Mouse (Mus musculus) v-Abl transformed pro-B cells (cell line): ENCODE measurements around the gene Olfr1406.

Experiments used
- in situ Hi-C, 2 experiments: fragments of 400-800 bp; cut with MboI; formaldehyde crosslinking; loops; one replicate each; pipeline ENCODE4 v1.15.1; 2025; ENCODE audit not compliant: unreplicated experiment in 2 of 2

Gene Olfr1406

GRCm38 (mm10) chr1:173190540-173190939, at the start of gene Olfr1406:
Gene Olfr1406, minus strand, starts transcription at chr1:173190640.
- in situ Hi-C loops = no loop called here

GRCm38 (mm10) chr1:173237004-173237403, 46.6 kb upstream of the Olfr1406 start:
- in situ Hi-C loops = loop anchor here (5.0 kb wide), 1 partner anchor 1115 kb away; no protein-coding TSS in a partner anchor

GRCm38 (mm10) chr1:173227081-173227480, 36.6 kb upstream of the Olfr1406 start, which contains the start of gene Fcer1a:
Gene Fcer1a, minus strand, starts transcription at chr1:173227214.
- in situ Hi-C loops = no loop called here

GRCm38 (mm10) chr1:173216481-173216880, 26.0 kb upstream of the Olfr1406 start:
- in situ Hi-C loops = no loop called here

GRCm38 (mm10) chr1:173212092-173212491, 21.7 kb upstream of the Olfr1406 start, which contains the start of gene Olfr1404:
Gene Olfr1404, plus strand, starts transcription at chr1:173212392.
- in situ Hi-C loops = no loop called here

GRCm38 (mm10) chr1:173197508-173197907, 7.1 kb upstream of the Olfr1406 start, which contains the start of gene Olfr218:
Gene Olfr218, plus strand, starts transcription at chr1:173197808.
- in situ Hi-C loops = no loop called here

- in situ Hi-C loops = no loop called here
Observed at GRCm38 (mm10) chr1:173196359-173196758, 5.9 kb upstream of the Olfr1406 start.

GRCm38 (mm10) chr1:173192059-173192458, 1.6 kb upstream of the Olfr1406 start:
- in situ Hi-C loops = no loop called here

- in situ Hi-C loops = no loop called here
Observed at GRCm38 (mm10) chr1:173174154-173174842, 16.1 kb downstream of the Olfr1406 start.

- in situ Hi-C loops = no loop called here
Observed at GRCm38 (mm10) chr1:173137274-173137673, 53.2 kb downstream of the Olfr1406 start, which contains the start of gene Olfr1408. Gene Olfr1408, minus strand, starts transcription at chr1:173137374.
